Mouse (Mus musculus): Measurements from ENCODE around the gene Tcf7l2. TPM values are rescaled to one million over a fixed set of nuclear protein-coding genes. Genes with fewer than 3 reads are reported as not detected.

The Tcf7l2 gene
- polyA plus RNA-seq, 1 experiment from 2014 or later, result 225 TPM

DNA sequence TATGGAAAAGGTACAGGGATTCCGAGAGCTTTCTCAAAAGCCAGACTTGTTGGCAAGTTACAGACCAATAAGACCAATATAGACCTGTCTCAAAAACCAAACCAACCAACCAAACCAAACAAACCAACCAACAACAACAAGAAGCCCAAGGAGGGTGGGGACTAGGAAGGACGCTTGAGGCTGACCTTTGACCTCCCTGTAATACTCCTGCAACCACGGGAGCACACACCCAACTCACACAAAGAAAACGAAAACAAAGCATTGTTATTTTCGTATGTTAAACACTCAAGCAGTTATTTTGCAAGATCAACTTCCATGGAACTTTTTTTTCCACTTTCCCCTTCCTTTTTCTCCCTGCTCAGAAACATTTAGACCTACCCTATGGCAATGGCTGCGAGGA, 5.6 kb upstream of the Tcf7l2 start:
- no peak overlapping the region for H3K9ac ChIP-seq (ENCODE audit: low read length)
- H3K4me2 ChIP-seq (ENCODE audit: low read depth, severe bottlenecking), result no peak overlapping the region
- H3K27ac ChIP-seq (replicated peaks; ENCODE audit: low read depth, low read length), result no peak overlapping the region
- DNase-seq (ENCODE audit: low spot score) (no peak), ATAC-seq (ENCODE audit: insufficient number of reproducible peaks, low FRiP score, low TSS enrichment, low read depth) (no peak)
- 75% methylated on average over 6 of the region's 6 CpGs for WGBS
- H3K36me3 ChIP-seq (ENCODE audit: control insufficient read depth, insufficient read depth, low read length), result no peaks in the 10 kb centered on the region
- H3K9me3 ChIP-seq (ENCODE audit: control insufficient read depth, low read length), result no peaks in the 10 kb centered on the region
- H3K4me3 ChIP-seq (ENCODE audit: low read depth, low read length), result no peak overlapping the region
- H3K4me1 ChIP-seq (ENCODE audit: control insufficient read depth, insufficient read depth, low read length), result peaks cover 18% of the 10 kb centered on the region
- H3K27me3 ChIP-seq (ENCODE audit: control insufficient read depth, insufficient read depth, low read length), result no peaks in the 10 kb centered on the region

DNA sequence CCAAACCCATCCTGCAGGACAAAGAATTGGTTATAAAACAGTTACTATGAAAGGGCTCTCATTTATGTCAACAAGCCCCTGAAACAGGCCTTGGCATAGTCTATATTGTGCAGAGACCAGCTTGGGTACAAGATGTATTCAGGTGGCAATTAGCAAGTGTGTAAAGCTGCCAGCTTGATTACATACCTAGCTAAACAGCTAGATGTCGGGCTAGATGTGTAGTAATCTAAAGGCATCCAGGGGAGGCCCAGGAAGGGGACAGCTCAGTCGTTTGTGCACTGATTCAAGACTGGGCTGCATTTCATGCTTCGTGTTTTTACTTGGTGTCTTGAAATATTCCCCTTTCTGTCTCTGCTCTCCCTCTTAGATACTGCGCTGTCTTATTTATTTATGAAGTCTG, 1.9 kb upstream of the Tcf7l2 start:
- no peak for DNase-seq (ENCODE audit: low spot score)
- Histone ChIP-seq H3K9me3 (ENCODE audit: control insufficient read depth, low read length) (no peaks in the 10 kb centered on the region), H3K27ac (replicated peaks; ENCODE audit: low read depth, low read length) (0 out of 2 replicates have a peak overlapping the region, but pooled peaks have one; percentile 12), H3K4me3 (ENCODE audit: low read depth, low read length) (no peak overlapping the region), H3K27me3 (ENCODE audit: control insufficient read depth, insufficient read depth, low read length) (no peaks in the 10 kb centered on the region), H3K4me1 (ENCODE audit: control insufficient read depth, insufficient read depth, low read length) (peaks cover 16% of the 10 kb centered on the region), H3K36me3 (ENCODE audit: control insufficient read depth, insufficient read depth, low read length) (no peaks in the 10 kb centered on the region), H3K9ac (ENCODE audit: low read length) (no peak overlapping the region; the same call in 1 of the 2 replicates), H3K4me2 (ENCODE audit: low read depth, severe bottlenecking) (no peak overlapping the region)
- no peak for ATAC-seq (ENCODE audit: insufficient number of reproducible peaks, low FRiP score, low TSS enrichment, low read depth)
- 35% methylated on average over 4 of the region's 4 CpGs for WGBS

DNA sequence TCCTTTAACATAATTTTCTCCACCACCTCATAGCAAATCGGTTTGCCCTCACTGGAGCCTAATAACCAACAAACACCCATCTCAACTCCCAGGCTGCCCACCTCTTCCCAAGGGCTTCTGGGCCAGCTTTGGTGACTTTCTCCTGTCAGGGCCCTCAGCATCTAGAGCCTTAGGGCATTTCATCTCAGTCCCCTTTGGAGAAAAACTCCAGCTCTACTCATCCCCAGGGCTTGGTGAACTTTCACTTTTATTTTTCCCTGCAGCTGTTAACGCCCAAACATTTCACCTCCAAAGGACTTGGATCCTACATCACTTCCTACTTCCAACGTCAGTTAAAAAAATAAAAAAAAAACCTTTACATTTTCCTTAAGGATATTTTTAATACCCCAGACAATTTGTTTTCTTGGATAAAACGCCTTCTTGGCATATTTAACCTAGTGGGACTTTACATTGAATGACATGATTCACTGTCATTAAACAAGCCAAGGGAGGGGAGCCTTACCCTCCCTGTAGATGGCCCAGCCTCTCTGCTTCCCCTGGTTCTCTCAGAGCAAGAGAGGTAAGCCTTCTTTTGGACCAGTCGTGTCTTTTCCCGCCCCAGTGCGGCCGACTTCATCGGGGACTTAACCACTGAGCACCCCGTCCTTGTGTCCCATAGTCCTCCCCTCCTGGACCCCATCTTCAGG, 724 bp upstream of the Tcf7l2 start:
- DNase-seq (ENCODE audit: low spot score), result no peak
- no peaks in the 10 kb centered on the region for H3K9me3 ChIP-seq (ENCODE audit: control insufficient read depth, low read length)
- ATAC-seq (ENCODE audit: insufficient number of reproducible peaks, low FRiP score, low TSS enrichment, low read depth), result no peak
- peaks cover 20% of the 10 kb centered on the region for H3K4me1 ChIP-seq (ENCODE audit: control insufficient read depth, insufficient read depth, low read length)
- no peaks in the 10 kb centered on the region for H3K27me3 ChIP-seq (ENCODE audit: control insufficient read depth, insufficient read depth, low read length)
- H3K36me3 ChIP-seq (ENCODE audit: control insufficient read depth, insufficient read depth, low read length), result no peaks in the 10 kb centered on the region
- H3K4me3 ChIP-seq (ENCODE audit: low read depth, low read length), result peak overlapping the region; percentile 75
- H3K9ac ChIP-seq (ENCODE audit: low read length), result peak overlapping the region; percentile 91
- H3K27ac ChIP-seq (replicated peaks; ENCODE audit: low read depth, low read length), result peak overlapping the region; percentile 64; the same call in 1 of the 2 replicates
- H3K4me2 ChIP-seq (ENCODE audit: low read depth, severe bottlenecking), result peak overlapping the region; percentile 94
- WGBS, result 11% methylated on average over 10 of the region's 10 CpGs

GRCm38 (mm10) chr19:55742386-55743000, 873 bp downstream of the Tcf7l2 start:
- WGBS, result under 1% methylated on average over 55 of the region's 70 CpGs
- H3K4me3 ChIP-seq (ENCODE audit: low read depth, low read length), result peak overlapping the region; percentile 75
- H3K4me2 ChIP-seq (ENCODE audit: low read depth, severe bottlenecking), result peak overlapping the region; percentile 94
- peak overlapping the region; percentile 99 for H3K27ac ChIP-seq (replicated peaks; ENCODE audit: low read depth, low read length)
- no peaks in the 10 kb centered on the region for H3K27me3 ChIP-seq (ENCODE audit: control insufficient read depth, insufficient read depth, low read length)
- H3K9ac ChIP-seq (ENCODE audit: low read length), result peak overlapping the region; percentile 91
- no peaks in the 10 kb centered on the region for H3K36me3 ChIP-seq (ENCODE audit: control insufficient read depth, insufficient read depth, low read length)
- H3K4me1 ChIP-seq (ENCODE audit: control insufficient read depth, insufficient read depth, low read length), result peaks cover 36% of the 10 kb centered on the region
- H3K9me3 ChIP-seq (ENCODE audit: control insufficient read depth, low read length), result no peaks in the 10 kb centered on the region
- ATAC-seq (ENCODE audit: insufficient number of reproducible peaks, low FRiP score, low TSS enrichment, low read depth) (0 out of 2 replicates have a peak, but pooled peaks have one; percentile 0), DNase-seq (ENCODE audit: low spot score) (peak; percentile 71)

DNA sequence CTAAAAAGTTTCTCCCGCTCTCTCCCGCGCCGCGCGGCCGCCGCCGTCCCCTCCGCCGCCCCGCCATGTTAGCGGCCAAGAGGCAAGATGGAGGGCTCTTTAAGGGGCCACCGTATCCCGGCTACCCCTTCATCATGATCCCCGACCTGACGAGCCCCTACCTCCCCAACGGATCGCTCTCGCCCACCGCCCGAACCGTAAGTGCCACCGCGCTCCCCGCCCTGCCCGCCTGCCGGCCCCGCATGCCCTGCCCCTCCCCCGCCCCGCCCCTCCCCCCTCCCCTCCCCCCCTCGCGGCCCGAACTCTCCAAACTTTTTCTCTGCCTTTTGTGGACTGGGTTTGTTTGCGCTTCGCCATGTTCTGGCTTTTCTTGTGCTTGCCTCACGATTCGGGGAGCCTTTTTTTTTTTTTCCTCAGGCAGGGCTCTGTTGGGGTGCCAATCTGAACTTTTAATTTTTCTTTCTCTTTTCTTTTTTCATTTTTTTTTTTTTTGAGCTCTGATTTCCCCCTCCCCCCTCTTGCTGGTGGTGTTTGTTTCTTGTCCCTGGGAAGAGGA, 1.5 kb downstream of the Tcf7l2 start:
- H3K27me3 ChIP-seq (ENCODE audit: control insufficient read depth, insufficient read depth, low read length), result no peaks in the 10 kb centered on the region
- H3K4me3 ChIP-seq (ENCODE audit: low read depth, low read length), result peak overlapping the region; percentile 75
- H3K27ac ChIP-seq (replicated peaks; ENCODE audit: low read depth, low read length), result peak overlapping the region; percentile 99
- H3K4me2 ChIP-seq (ENCODE audit: low read depth, severe bottlenecking), result peak overlapping the region; percentile 94
- no peaks in the 10 kb centered on the region for H3K36me3 ChIP-seq (ENCODE audit: control insufficient read depth, insufficient read depth, low read length)
- H3K9me3 ChIP-seq (ENCODE audit: control insufficient read depth, low read length), result no peaks in the 10 kb centered on the region
- peak overlapping the region; percentile 91 for H3K9ac ChIP-seq (ENCODE audit: low read length)
- WGBS, result under 1% methylated on average over 30 of the region's 38 CpGs
- peak; percentile 81 for DNase-seq (ENCODE audit: low spot score)
- peak; percentile 45; the same call in 1 of the 2 replicates for ATAC-seq (ENCODE audit: insufficient number of reproducible peaks, low FRiP score, low TSS enrichment, low read depth)
- peaks cover 42% of the 10 kb centered on the region for H3K4me1 ChIP-seq (ENCODE audit: control insufficient read depth, insufficient read depth, low read length)

GRCm38 (mm10) chr19:55743557-55744441, 2.2 kb downstream of the Tcf7l2 start:
- ATAC-seq (ENCODE audit: insufficient number of reproducible peaks, low FRiP score, low TSS enrichment, low read depth), result peak; percentile 47; the same call in 1 of the 2 replicates
- WGBS, result under 1% methylated on average over 47 of the region's 47 CpGs

GRCm38 (mm10) chr19:55744576-55745191, 3.1 kb downstream of the Tcf7l2 start:
- DNase-seq (ENCODE audit: low spot score), result peak; percentile 62
- Histone ChIP-seq H3K27ac (replicated peaks; ENCODE audit: low read depth, low read length) (peak overlapping the region; percentile 99), H3K4me1 (ENCODE audit: control insufficient read depth, insufficient read depth, low read length) (peaks cover 56% of the 10 kb centered on the region), H3K4me2 (ENCODE audit: low read depth, severe bottlenecking) (peak overlapping the region; percentile 94), H3K9me3 (ENCODE audit: control insufficient read depth, low read length) (no peaks in the 10 kb centered on the region), H3K27me3 (ENCODE audit: control insufficient read depth, insufficient read depth, low read length) (no peaks in the 10 kb centered on the region), H3K4me3 (ENCODE audit: low read depth, low read length) (peak overlapping the region; percentile 75), H3K9ac (ENCODE audit: low read length) (peak overlapping the region; percentile 91), H3K36me3 (ENCODE audit: control insufficient read depth, insufficient read depth, low read length) (no peaks in the 10 kb centered on the region)
- WGBS, result under 1% methylated on average over 21 of the region's 21 CpGs
- no peak for ATAC-seq (ENCODE audit: insufficient number of reproducible peaks, low FRiP score, low TSS enrichment, low read depth)

More at GRCm38 (mm10) chr19:55743557-55744441, 2.2 kb downstream of the Tcf7l2 start:
- peak overlapping the region; percentile 91 for H3K9ac ChIP-seq (ENCODE audit: low read length)
- H3K27me3 ChIP-seq (ENCODE audit: control insufficient read depth, insufficient read depth, low read length), result no peaks in the 10 kb centered on the region
- no peaks in the 10 kb centered on the region for H3K9me3 ChIP-seq (ENCODE audit: control insufficient read depth, low read length)
- peak; percentile 84 for DNase-seq (ENCODE audit: low spot score)
- peak overlapping the region; percentile 99 for H3K27ac ChIP-seq (replicated peaks; ENCODE audit: low read depth, low read length)
- no peaks in the 10 kb centered on the region for H3K36me3 ChIP-seq (ENCODE audit: control insufficient read depth, insufficient read depth, low read length)
- peak overlapping the region; percentile 94 for H3K4me2 ChIP-seq (ENCODE audit: low read depth, severe bottlenecking)
- peak overlapping the region; percentile 75 for H3K4me3 ChIP-seq (ENCODE audit: low read depth, low read length)
- peaks cover 49% of the 10 kb centered on the region for H3K4me1 ChIP-seq (ENCODE audit: control insufficient read depth, insufficient read depth, low read length)

Measured in limb, embryonic 11.5 days (tissue).